Mouse (Mus musculus) liver, embryonic 15.5 days (tissue): Measurements from ENCODE around the gene Kiss1r. TPM values are rescaled to one million over a fixed set of nuclear protein-coding genes. Genes with fewer than 3 reads are reported as not detected.

ENCODE experiments used
- ATAC-seq: fragments of 200-750 bp; cut with Nextera tagmentation; 2 replicates; pipeline ENCODE4 v1.8.0; 2017; ENCODE audit warnings: moderate number of reproducible peaks, mild to moderate bottlenecking, moderate library complexity; ENCODE audit not compliant: insufficient read depth
- H3K27ac ChIP-seq: fragments of 300-500 bp; sonication (generic); replicated peaks from 2 replicates; pipeline ENCODE4 v1.5.1; 2015; ENCODE audit warnings: mild to moderate bottlenecking, inconsistent platforms
- H3K27me3 ChIP-seq: fragments of 300-500 bp; sonication (generic); 2 replicates; pipeline ENCODE4 v1.6.1; 2015; ENCODE audit warnings: mild to moderate bottlenecking, inconsistent platforms
- H3K36me3 ChIP-seq: fragments of 300-500 bp; sonication (generic); replicated peaks from 2 replicates; pipeline ENCODE4 v1.6.1; 2015; ENCODE audit warnings: moderate library complexity, mild to moderate bottlenecking, inconsistent platforms
- H3K4me1 ChIP-seq: fragments of 300-500 bp; sonication (generic); replicated peaks from 2 replicates; pipeline ENCODE4 v1.6.1; 2015; ENCODE audit warnings: inconsistent platforms
- H3K4me2 ChIP-seq: fragments of 300-500 bp; sonication (generic); 2 replicates; pipeline ENCODE4 v1.6.1; 2015; ENCODE audit warnings: moderate library complexity, mild to moderate bottlenecking, inconsistent platforms
- H3K4me3 ChIP-seq: fragments of 300-500 bp; sonication (generic); replicated peaks from 2 replicates; pipeline ENCODE4 v1.5.1; 2015; ENCODE audit warnings: mild to moderate bottlenecking, inconsistent platforms
- H3K9ac ChIP-seq: fragments of 300-500 bp; sonication (generic); 2 replicates; pipeline ENCODE4 v1.6.1; 2015; ENCODE audit warnings: moderate library complexity, mild to moderate bottlenecking, inconsistent platforms
- H3K9me3 ChIP-seq: fragments of 300-500 bp; sonication (generic); replicated peaks from 2 replicates; pipeline ENCODE4 v1.6.1; 2016; ENCODE audit warnings: inconsistent platforms
- WGBS: fragments of 180-500 bp; shearing (Covaris S2); methylation state at CpG from one replicate; pipeline ENCODE4 v1.1.7; 2015; ENCODE audit warnings: mixed read lengths; ENCODE audit not compliant: insufficient replicate concordance; 5-methylcytosine and 5-hydroxymethylcytosine counted together
- polyA plus RNA-seq: library from polyadenylated mRNA; unstranded; fragments of >200 nt; fragmentation: Nextera tagmentation; extraction: Ambion mirVana; gene quantifications from 2 replicates; pipeline ENCODE4 v1.2.1, GENCODE M21; 2015

Gene Kiss1r
- polyA plus RNA-seq, 1 experiment from 2014 or later: 0.32 TPM

DNA sequence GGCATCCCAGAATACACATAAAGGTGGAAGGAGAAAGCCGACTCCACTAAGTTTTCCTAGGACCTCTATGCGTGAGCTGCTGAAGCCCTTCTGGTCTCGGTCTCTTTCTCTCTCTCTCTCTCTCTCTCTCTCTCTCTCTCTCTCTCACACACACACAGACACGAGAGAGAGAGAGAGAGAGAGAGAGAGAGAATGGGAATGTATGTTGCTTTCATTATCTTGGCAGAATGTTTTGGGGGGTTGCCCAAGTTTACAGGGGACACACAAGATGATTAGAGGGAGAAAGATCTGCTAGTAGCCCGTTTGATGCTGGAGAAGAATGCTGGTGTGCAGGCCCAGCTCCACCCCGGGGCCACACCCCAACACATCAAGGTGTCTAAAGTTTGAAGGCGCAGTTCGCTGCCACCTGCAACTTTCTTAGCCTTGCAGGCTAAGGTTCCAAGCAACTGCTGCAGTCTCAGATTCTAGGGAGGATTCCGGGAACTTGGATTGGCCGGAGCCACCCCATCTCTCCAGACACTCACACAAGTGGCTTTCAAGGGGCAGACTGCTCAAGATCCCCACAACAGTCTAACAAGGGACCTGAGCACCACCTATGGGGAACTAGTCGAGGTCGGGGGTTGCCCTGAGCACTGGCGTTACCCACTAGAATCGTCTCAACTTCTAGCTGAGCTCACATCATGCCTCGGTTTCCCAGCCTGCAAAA, 9.2 kb downstream of the Kiss1r start:
- H3K4me2 ChIP-seq: peak overlapping the region; percentile 98
- no peaks in the 10 kb centered on the region for H3K9me3 ChIP-seq
- H3K9ac ChIP-seq: peak overlapping the region; percentile 74
- H3K27ac ChIP-seq: peak overlapping the region; percentile 85
- ATAC-seq: peak; percentile 3; the same call in 1 of the 2 replicates
- WGBS: 8% methylated on average over 15 of the region's 15 CpGs
- H3K36me3 ChIP-seq: peaks cover 7% of the 10 kb centered on the region
- H3K4me1 ChIP-seq: peaks cover 71% of the 10 kb centered on the region
- peaks cover 26% of the 10 kb centered on the region for H3K27me3 ChIP-seq
- peak overlapping the region; percentile 83 for H3K4me3 ChIP-seq

DNA sequence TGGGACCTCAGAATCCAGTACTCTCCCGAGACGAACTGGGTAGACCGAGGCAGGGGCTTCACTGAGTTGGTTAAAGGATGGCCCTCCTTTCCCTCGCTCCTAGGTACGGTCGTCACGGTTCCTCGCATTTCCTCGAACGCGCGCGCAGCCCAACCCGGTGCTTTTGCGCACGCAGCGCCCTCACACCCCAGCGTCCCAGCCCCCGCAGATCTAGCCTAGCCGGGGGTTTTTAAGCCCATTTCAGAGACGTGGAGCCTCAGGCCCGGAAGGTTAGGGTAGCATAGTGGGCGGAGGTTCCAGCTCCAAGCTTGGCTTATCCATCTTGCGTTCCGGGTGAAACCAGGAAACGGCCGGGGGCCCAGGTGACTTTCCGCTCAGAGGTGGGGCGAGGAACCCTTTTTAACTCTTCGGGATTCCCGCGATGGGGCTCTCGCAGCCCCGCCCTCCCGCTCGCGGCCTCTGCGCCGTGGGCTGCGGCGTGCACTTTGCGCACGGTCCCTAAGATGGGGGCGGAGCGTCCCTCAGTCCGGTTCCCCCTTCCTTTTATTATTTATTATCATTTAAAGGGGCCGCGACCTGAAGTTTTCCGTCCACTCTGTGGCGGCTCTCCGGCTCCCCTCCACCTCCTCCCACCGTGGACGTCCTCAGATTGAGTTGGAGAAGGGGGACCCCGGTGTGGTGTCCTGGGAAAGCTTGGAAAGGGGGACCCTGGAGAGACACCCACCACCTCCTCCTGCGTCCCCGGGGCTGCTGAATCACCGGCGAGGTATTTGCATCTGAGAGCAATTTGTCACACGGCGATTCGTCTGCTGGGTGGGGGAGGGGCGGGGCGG, 9.9 kb downstream of the Kiss1r start, which contains the start of gene Arid3a:
Gene Arid3a (plus strand): TSS at position 553 of the 833 bp plus-strand sequence.
- peak within 1 kb of the TSS; percentile 74 for H3K9ac ChIP-seq
- peak; percentile 61 for ATAC-seq
- H3K36me3 ChIP-seq: peaks cover 12% of the 10 kb centered on the region
- H3K4me3 ChIP-seq: peak within 1 kb of the TSS; percentile 83
- no peaks in the 10 kb centered on the region for H3K9me3 ChIP-seq
- peaks cover 71% of the 10 kb centered on the region for H3K4me1 ChIP-seq
- WGBS: under 1% methylated on average over 63 of the region's 63 CpGs
- peak within 1 kb of the TSS; percentile 85 for H3K27ac ChIP-seq
- peak within 1 kb of the TSS; percentile 98 for H3K4me2 ChIP-seq
- H3K27me3 ChIP-seq: peaks cover 19% of the 10 kb centered on the region

DNA sequence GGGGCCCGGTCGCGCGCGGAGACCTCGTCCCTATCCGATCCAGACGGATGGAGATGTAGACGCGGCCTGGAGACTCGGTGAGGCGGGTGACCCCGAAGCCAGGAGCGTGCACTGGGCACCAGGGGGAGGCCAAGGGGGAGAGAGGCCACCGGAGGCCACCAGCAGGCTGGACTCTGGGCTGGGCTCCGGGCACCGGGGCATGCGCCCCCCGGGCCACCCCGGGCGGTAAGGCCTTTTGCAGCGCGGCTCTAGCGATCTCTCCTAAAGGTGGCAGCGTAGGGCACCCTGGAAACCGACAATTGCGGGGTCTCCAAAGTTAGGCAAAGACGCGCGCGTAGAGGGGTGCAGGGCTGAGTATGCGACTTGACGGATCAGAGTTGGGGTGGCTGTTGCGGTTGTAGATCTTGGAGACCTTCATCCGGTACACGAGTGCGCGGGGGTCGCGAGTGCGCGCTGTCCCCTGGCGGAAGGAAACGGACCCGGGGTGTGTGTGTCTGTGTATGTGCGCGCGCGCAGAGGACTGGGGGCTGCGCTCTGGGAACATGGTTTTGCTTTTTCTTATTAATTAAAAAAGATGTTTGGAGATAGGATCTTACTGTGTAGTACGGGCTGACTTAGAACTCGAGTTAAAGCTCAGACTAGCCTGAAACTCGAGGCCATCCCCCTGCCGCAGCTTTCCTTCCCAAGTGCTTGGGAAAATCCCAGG, 10.7 kb downstream of the Kiss1r start:
- ATAC-seq: peak; percentile 19
- Histone ChIP-seq H3K9ac (peak overlapping the region; percentile 74), H3K36me3 (peaks cover 19% of the 10 kb centered on the region), H3K4me1 (peaks cover 77% of the 10 kb centered on the region), H3K4me3 (peak overlapping the region; percentile 83), H3K4me2 (peak overlapping the region; percentile 98), H3K27me3 (peaks cover 11% of the 10 kb centered on the region), H3K9me3 (no peaks in the 10 kb centered on the region), H3K27ac (peak overlapping the region; percentile 85)
- WGBS: under 1% methylated on average over 54 of the region's 54 CpGs

DNA sequence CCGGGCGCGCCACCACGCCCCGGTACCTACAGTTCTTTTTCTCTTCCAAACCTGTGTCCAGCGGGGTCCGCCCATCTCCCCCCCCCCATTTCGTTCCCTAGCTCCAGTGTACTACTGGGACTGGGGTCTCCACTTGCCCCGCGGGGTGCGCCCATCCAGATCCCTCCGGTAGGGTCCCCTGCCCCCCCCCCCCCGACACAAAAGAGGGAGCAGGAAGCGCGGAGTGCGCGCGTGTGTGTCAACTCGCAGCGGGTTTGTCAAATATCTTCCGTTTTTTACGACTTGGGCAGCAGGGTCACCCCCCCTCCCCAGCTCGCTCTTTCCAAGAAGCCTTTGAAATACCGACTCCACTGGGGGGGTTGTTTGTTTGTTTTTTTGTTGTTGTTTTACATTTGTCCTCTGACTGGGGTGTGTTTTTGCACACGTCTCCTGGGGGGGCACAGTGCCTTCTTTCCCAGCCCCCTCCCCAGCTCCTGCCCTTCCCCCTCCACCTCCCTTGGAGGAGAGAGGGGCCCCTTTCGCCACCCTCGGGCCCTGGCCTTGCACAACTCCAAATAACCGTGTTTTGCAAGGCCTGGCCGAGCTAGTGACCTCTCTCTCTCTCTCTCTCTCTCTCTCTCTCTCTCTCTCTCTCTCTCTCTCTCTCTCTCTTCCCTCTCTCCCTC, 11.4 kb downstream of the Kiss1r start:
- ATAC-seq: no peak
- peaks cover 26% of the 10 kb centered on the region for H3K36me3 ChIP-seq
- H3K9me3 ChIP-seq: no peaks in the 10 kb centered on the region
- H3K4me1 ChIP-seq: peaks cover 84% of the 10 kb centered on the region
- H3K27me3 ChIP-seq: peaks cover 4% of the 10 kb centered on the region
- peak overlapping the region; percentile 74 for H3K9ac ChIP-seq
- peak overlapping the region; percentile 83 for H3K4me3 ChIP-seq
- H3K27ac ChIP-seq: peak overlapping the region; percentile 85
- H3K4me2 ChIP-seq: peak overlapping the region; percentile 98
- 2% methylated on average over 29 of the region's 29 CpGs for WGBS

DNA sequence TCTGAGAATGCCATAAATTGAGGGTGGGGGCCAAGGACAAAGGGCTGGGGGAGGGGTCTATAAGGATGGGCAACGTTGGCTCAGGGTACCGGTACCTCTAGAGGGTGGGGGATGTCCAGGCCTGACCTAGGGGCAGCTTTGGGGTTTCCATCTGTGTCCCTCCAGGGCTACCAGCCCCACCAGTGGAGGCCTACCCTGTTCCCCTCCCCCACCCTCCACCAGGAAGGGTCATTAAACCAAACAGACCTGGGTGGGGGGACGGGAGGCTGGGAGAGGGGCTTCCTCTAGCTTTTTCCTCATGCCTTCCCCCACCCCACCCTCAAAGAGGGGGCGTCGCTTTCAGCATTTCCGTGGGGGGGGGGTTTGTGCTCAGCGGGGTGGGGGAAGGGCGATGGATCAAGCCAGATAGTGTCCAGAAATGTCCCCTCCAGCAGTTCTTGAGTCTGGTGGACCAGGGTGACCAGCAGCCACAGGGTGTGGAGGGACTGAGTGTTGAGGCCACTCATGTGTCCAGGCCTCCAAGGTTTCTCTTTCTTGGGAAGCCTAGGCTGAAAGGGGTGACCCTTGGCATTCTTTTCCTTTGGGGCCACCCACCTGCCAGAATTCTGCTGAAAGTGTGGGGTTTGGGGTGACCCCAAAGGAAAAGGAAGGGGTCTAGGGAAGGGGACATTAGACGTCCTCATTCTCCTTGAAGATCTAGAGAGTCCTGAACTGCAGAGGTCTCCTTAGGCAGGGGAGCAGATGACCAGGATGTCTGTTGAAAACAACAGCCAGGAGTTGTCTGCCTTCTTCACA, 12.3 kb downstream of the Kiss1r start:
- Histone ChIP-seq H3K36me3 (peaks cover 30% of the 10 kb centered on the region), H3K4me1 (peaks cover 89% of the 10 kb centered on the region), H3K27ac (peak overlapping the region; percentile 63), H3K9me3 (no peaks in the 10 kb centered on the region), H3K4me3 (peak overlapping the region; percentile 83), H3K9ac (peak overlapping the region; percentile 40), H3K27me3 (no peaks in the 10 kb centered on the region), H3K4me2 (peak overlapping the region; percentile 98)
- ATAC-seq: no peak
- WGBS: 26% methylated on average over 9 of the region's 9 CpGs

DNA sequence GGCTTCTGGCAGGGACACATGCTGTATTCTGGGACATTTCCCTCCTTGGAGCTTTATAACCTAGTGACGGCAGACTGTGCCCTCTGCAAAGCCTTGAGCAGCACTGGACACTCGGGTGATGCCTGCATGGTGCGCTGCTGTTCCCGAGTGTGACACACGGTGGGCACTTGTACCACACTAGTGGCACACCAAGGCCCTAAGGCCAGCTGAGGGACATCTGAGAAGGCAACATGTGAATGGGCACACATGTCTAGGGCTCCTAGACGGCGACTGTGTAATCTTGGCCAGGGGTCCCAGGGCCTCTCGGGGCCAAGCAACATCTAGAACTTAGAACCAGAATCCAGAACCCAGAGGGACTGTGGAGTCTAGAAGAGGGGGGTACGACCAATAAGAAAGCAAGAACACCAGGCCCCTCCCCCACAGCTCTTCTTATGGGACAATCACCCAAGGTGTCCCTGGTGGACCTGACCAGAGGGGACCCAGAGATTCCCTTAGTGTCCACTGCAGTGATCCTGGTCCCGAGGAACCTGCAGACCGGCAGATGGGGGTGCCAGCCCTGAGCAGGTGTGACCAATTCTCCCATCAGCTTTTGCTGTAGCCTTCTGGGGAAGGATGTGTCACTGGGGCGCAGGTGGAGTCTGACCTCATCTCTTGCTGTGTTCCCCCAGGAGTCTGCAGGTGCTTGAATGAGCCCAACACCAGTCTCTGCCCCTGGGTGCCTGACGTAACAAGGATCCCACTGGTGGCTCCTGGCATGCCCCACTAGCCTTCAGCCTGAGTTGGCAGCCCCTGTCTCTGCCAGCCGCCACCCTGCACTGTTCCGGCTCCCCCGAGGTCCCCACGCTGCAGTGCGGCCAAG, 13.4 kb downstream of the Kiss1r start:
- H3K36me3 ChIP-seq: peaks cover 36% of the 10 kb centered on the region
- no peak for ATAC-seq
- peaks cover 97% of the 10 kb centered on the region for H3K4me1 ChIP-seq
- peak overlapping the region; percentile 83; the same call in 1 of the 2 replicates for H3K4me3 ChIP-seq
- H3K27ac ChIP-seq: peak overlapping the region; percentile 46; the same call in 1 of the 2 replicates
- WGBS: 77% methylated on average over 18 of the region's 18 CpGs
- H3K9me3 ChIP-seq: no peaks in the 10 kb centered on the region
- peak overlapping the region; percentile 98 for H3K4me2 ChIP-seq
- H3K27me3 ChIP-seq: no peaks in the 10 kb centered on the region
- H3K9ac ChIP-seq: no peak overlapping the region

DNA sequence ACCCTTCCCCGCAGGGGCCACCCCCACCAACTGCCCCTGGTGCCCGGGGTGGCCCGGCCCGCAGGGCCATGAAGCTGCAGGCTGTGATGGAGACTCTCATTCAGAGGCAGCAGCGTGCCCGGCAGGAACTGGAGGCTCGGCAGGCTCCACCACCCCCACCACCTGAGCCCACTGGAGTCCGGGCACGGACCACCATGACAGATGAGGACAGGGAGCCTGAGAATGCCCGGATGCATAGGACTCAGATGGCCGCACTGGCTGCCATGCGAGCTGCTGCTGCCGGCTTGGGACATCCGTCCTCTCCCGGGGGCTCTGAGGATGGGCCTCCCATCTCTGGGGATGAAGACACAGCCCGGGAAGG, 14.0 kb downstream of the Kiss1r start:
- peaks cover 40% of the 10 kb centered on the region for H3K36me3 ChIP-seq
- H3K4me2 ChIP-seq: no peak overlapping the region
- no peaks in the 10 kb centered on the region for H3K27me3 ChIP-seq
- no peak for ATAC-seq
- H3K4me1 ChIP-seq: peaks cover 98% of the 10 kb centered on the region
- no peak overlapping the region for H3K27ac ChIP-seq
- H3K9me3 ChIP-seq: no peaks in the 10 kb centered on the region
- no peak overlapping the region for H3K9ac ChIP-seq
- 85% methylated on average over 16 of the region's 16 CpGs for WGBS
- no peak overlapping the region for H3K4me3 ChIP-seq

DNA sequence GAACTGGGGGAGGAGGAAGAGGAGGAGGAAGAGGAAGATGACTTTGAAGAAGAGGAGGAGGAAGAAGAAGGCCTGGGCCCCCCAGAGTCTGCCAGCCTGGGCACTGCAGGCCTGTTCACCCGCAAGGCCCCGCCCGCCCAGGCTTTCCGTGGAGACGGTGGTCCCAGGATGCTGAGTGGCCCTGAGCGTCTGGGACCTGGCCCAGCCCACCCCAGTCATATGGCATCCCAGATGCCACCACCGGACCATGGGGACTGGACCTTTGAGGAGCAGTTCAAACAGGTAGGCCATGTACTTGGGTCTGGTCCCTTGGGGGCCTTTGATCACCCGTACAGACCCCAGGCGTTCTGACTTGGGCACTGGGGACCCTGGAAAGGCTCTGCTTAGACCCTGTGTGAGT, 15.0 kb downstream of the Kiss1r start:
- H3K9ac ChIP-seq: no peak overlapping the region
- no peaks in the 10 kb centered on the region for H3K27me3 ChIP-seq
- H3K27ac ChIP-seq: no peak overlapping the region
- H3K4me1 ChIP-seq: peaks cover 98% of the 10 kb centered on the region
- peaks cover 44% of the 10 kb centered on the region for H3K36me3 ChIP-seq
- H3K4me3 ChIP-seq: no peak overlapping the region
- 61% methylated on average over 9 of the region's 9 CpGs for WGBS
- ATAC-seq: no peak
- no peaks in the 10 kb centered on the region for H3K9me3 ChIP-seq
- no peak overlapping the region for H3K4me2 ChIP-seq

DNA sequence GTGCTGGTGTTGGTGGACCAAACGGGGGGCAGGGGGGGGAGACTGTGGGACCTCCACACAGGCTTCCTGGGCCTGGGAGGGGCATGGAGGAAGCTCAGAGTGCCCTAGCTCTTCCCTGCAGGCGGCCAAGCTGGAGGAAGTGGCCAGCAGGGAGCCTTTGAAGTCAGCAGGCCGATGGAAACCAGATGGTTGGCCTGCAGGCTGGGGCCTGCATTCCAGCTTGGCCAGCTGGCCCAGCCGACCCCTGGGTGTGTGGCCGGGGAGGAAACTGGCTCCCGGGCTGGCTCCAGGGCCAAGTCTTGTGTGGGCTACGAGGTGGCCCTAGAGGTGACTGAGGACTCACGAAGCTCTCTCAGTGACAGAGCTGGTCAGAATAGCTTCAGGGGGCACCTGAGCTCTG, 16.0 kb downstream of the Kiss1r start:
- no peaks in the 10 kb centered on the region for H3K27me3 ChIP-seq
- H3K4me2 ChIP-seq: peak overlapping the region; percentile 7; the same call in 1 of the 2 replicates
- H3K27ac ChIP-seq: 0 out of 2 replicates have a peak overlapping the region, but pooled peaks have one; percentile 6
- peaks cover 44% of the 10 kb centered on the region for H3K36me3 ChIP-seq
- 52% methylated on average over 8 of the region's 8 CpGs for WGBS
- peaks cover 98% of the 10 kb centered on the region for H3K4me1 ChIP-seq
- no peak overlapping the region for H3K9ac ChIP-seq
- no peak for ATAC-seq
- no peaks in the 10 kb centered on the region for H3K9me3 ChIP-seq
- H3K4me3 ChIP-seq: no peak overlapping the region
